In the genomic region with DNA sequence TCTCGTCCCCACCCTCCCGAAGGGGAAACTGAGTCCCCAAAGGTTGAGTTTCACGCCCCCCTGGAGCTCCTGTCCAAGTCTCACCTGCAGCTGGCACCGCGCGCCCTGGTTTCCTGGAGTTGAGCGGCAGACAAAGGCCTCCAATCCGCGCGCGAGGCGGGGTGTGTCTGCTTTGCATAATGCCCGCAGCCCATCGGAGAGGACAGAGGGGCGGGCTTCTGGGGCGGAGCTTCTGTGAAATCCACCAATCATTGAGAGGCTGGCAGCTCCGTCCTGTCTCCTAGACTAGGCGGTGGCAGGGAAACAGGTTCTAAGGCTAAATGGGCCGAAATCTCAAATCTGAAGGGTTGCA, we compare ENCODE assay signal across 8 mouse cellular contexts. TPM values are rescaled to one million over a fixed set of nuclear protein-coding genes. Genes with fewer than 3 reads are reported as not detected.
DNase-seq lines count a peak whose midpoint lies in the region; ATAC-seq and TF ChIP-seq lines count a peak whose summit lies in the region.

No protein-coding gene starts in this region.

- peak; percentile 90 for ATAC-seq in forebrain, embryonic 14.5 days
- peak; percentile 93 for ATAC-seq in liver, embryonic 16.5 days (ENCODE audit: low read depth)
- peak; percentile 93 for ATAC-seq in neural tube, embryonic 12.5 days (ENCODE audit: low FRiP score, low read depth)
- peak; percentile 93 for ATAC-seq in stomach, postnatal 0 days (ENCODE audit: low FRiP score, low TSS enrichment)

- no peaks in the 10 kb centered on the region for H3K27me3 ChIP-seq in forebrain, embryonic 14.5 days (replicated peaks; ENCODE audit: control insufficient read depth, insufficient read depth, low read length)
- peaks cover 6% of the 10 kb centered on the region; the same call in 1 of the 2 replicates for H3K27me3 ChIP-seq in liver, embryonic 16.5 days (ENCODE audit: control insufficient read depth, insufficient read depth, low read depth, low read length)
- H3K27me3 ChIP-seq in neural tube, embryonic 12.5 days (replicated peaks): no peaks in the 10 kb centered on the region
- H3K27me3 ChIP-seq in stomach, postnatal 0 days (ENCODE audit: control insufficient read depth, insufficient read depth, low read length): no peaks in the 10 kb centered on the region

- H3K4me1 ChIP-seq in ES-E14 (ENCODE audit: control insufficient read depth in 2 of 2, insufficient read depth in 2 of 2, low read length in 2 of 2, poor library complexity in 1 of 2): 0 out of 4 replicates have a peak, but pooled peaks cover 3 to 6% of the 10 kb centered on the region in 2 experiments
- H3K4me1 ChIP-seq in forebrain, embryonic 14.5 days (ENCODE audit: control insufficient read depth, insufficient read depth, low read length): peaks cover 29% of the 10 kb centered on the region
- H3K4me1 ChIP-seq in liver, embryonic 16.5 days (ENCODE audit: control insufficient read depth, low read depth, low read length): peaks cover 23% of the 10 kb centered on the region
- peaks cover 24% of the 10 kb centered on the region for H3K4me1 ChIP-seq in neural tube, embryonic 12.5 days
- peaks cover 4% of the 10 kb centered on the region; the same call in 1 of the 2 replicates for H3K4me1 ChIP-seq in stomach, postnatal 0 days (replicated peaks; ENCODE audit: control insufficient read depth, insufficient read depth)

- no peak for TF ChIP-seq EP300 in stomach, postnatal 0 days (optimal IDR thresholded peaks at IDR 0.05)

- in situ Hi-C loops in ES-E14 (cut with MboI; ENCODE audit: low sequenced_read_pairs in 2 of 2, unreplicated experiment in 2 of 2): no loop called here

- 0% methylated on average over 19 of the region's 19 CpGs for WGBS in forebrain, embryonic 14.5 days
- WGBS in large intestine, adult 2 months: under 1% methylated on average over 19 of the region's 19 CpGs
- under 1% methylated on average over 19 of the region's 19 CpGs for WGBS in liver, embryonic 16.5 days (ENCODE audit: insufficient replicate concordance)
- under 1% methylated on average over 19 of the region's 19 CpGs for WGBS in neural tube, embryonic 12.5 days
- WGBS in stomach, postnatal 0 days: 0% methylated on average over 19 of the region's 19 CpGs

- H3K4me3 ChIP-seq in ES-E14 (ENCODE audit: insufficient read depth in 1 of 2, low read depth in 1 of 2, low read length in 2 of 2, poor library complexity in 1 of 2, severe bottlenecking in 1 of 2): peak overlapping the region; percentile 77 to 88
- H3K4me3 ChIP-seq in forebrain, embryonic 14.5 days (ENCODE audit: low read depth, low read length): peak overlapping the region; percentile 68
- peak overlapping the region; percentile 69 for H3K4me3 ChIP-seq in liver, embryonic 16.5 days (ENCODE audit: low read depth, low read length)
- H3K4me3 ChIP-seq in neural tube, embryonic 12.5 days: peak overlapping the region; percentile 56
- peak overlapping the region; percentile 48 for H3K4me3 ChIP-seq in stomach, postnatal 0 days (ENCODE audit: low read depth, low read length)

- H3K9ac ChIP-seq in ES-E14 (ENCODE audit: insufficient read depth, low read depth, low read length, poor library complexity, severe bottlenecking): peak overlapping the region; percentile 69
- peak overlapping the region; percentile 65 for H3K9ac ChIP-seq in forebrain, embryonic 14.5 days (ENCODE audit: low read length)
- peak overlapping the region; percentile 35 for H3K9ac ChIP-seq in liver, embryonic 16.5 days (ENCODE audit: low read depth, low read length)
- H3K9ac ChIP-seq in neural tube, embryonic 12.5 days: peak overlapping the region; percentile 54
- H3K9ac ChIP-seq in stomach, postnatal 0 days (ENCODE audit: low read length): peak overlapping the region; percentile 51

- 0 out of 2 replicates have a peak, but pooled peaks have one; percentile 0 for TF ChIP-seq CTCF in stomach, postnatal 0 days (IDR thresholded peaks at IDR 0.05; ENCODE audit: low read depth)

- peak overlapping the region; percentile 95 for H3K4me2 ChIP-seq in forebrain, embryonic 14.5 days (ENCODE audit: low read length)
- peak overlapping the region; percentile 83 for H3K4me2 ChIP-seq in liver, embryonic 16.5 days (ENCODE audit: low read depth, low read length)
- H3K4me2 ChIP-seq in neural tube, embryonic 12.5 days (replicated peaks): peak overlapping the region; percentile 94
- peak overlapping the region; percentile 95 for H3K4me2 ChIP-seq in stomach, postnatal 0 days (replicated peaks; ENCODE audit: low read depth)

- H3K36me3 ChIP-seq in ES-E14 (ENCODE audit: control insufficient read depth, insufficient read depth, low read length, poor library complexity, severe bottlenecking): no peaks in the 10 kb centered on the region
- H3K36me3 ChIP-seq in forebrain, embryonic 14.5 days (ENCODE audit: control insufficient read depth, insufficient read depth, low read length): no peaks in the 10 kb centered on the region
- no peaks in the 10 kb centered on the region for H3K36me3 ChIP-seq in liver, embryonic 16.5 days (ENCODE audit: control insufficient read depth, insufficient read depth)
- H3K36me3 ChIP-seq in neural tube, embryonic 12.5 days: no peaks in the 10 kb centered on the region; the same call in 1 of the 2 replicates
- no peaks in the 10 kb centered on the region for H3K36me3 ChIP-seq in stomach, postnatal 0 days (ENCODE audit: control insufficient read depth, insufficient read depth, low read length)

- H3K9me3 ChIP-seq in ES-E14 (ENCODE audit: control insufficient read depth, insufficient read depth, low read depth, low read length): no peaks in the 10 kb centered on the region
- H3K9me3 ChIP-seq in forebrain, embryonic 14.5 days (replicated peaks; ENCODE audit: control insufficient read depth, low read length): no peaks in the 10 kb centered on the region
- H3K9me3 ChIP-seq in liver, embryonic 16.5 days (replicated peaks; ENCODE audit: control insufficient read depth, low read length): no peaks in the 10 kb centered on the region
- H3K9me3 ChIP-seq in neural tube, embryonic 12.5 days: no peaks in the 10 kb centered on the region
- H3K9me3 ChIP-seq in stomach, postnatal 0 days (ENCODE audit: control insufficient read depth, low read length): no peaks in the 10 kb centered on the region

- peak; percentile 96 for DNase-seq in ES-E14 (ENCODE audit: low read depth, low spot score)
- DNase-seq in cerebellum, adult 11-12 months: peak; percentile 61
- DNase-seq in forebrain, embryonic 14.5 days (ENCODE audit: low spot score): peak; percentile 98
- peak; percentile 95 to 96 for DNase-seq in heart, postnatal 10 days
- peak; percentile 84 for DNase-seq in large intestine, adult 2 months (ENCODE audit: low read depth, low spot score)
- DNase-seq in stomach, postnatal 0 days (ENCODE audit: low spot score): peak; percentile 97

- intact Hi-C loops in heart, postnatal 10 days (cut with DNase I): no loop called here

- H3K27ac ChIP-seq in ES-E14 (ENCODE audit: insufficient read depth, low read depth, low read length, poor library complexity, severe bottlenecking): no peak overlapping the region
- H3K27ac ChIP-seq in forebrain, embryonic 14.5 days (ENCODE audit: low read depth, low read length): peak overlapping the region; percentile 63
- no peak overlapping the region for H3K27ac ChIP-seq in liver, embryonic 16.5 days (ENCODE audit: low read length)
- H3K27ac ChIP-seq in neural tube, embryonic 12.5 days: no peak overlapping the region
- H3K27ac ChIP-seq in stomach, postnatal 0 days (replicated peaks): peak overlapping the region; percentile 50; the same call in 1 of the 2 replicates

TF ChIP-seq in ES-E14, 5 proteins besides CTCF, POLR2A, EP300 and RAD21:
- TF ChIP-seq ZC3H11A (IDR thresholded peaks at IDR 0.05; ENCODE audit: borderline replicate concordance, low read depth, low read length) (no peak), MAFK (IDR thresholded peaks at IDR 0.05; ENCODE audit: insufficient read depth, low read depth, low read length) (no peak), ZNF384 (IDR thresholded peaks at IDR 0.05; ENCODE audit: low read depth, low read length) (no peak), HCFC1 (IDR thresholded peaks at IDR 0.05; ENCODE audit: borderline replicate concordance, insufficient read depth, low read length) (no peak), CHD2 (IDR thresholded peaks at IDR 0.05; ENCODE audit: low read depth, low read length) (no peak)

RNA-seq across cellular contexts. Expression of a gene that starts 7.4 kb away (rescaled TPM):
- 2.7 TPM in 2 replicates for total RNA-seq in ES-E14 (2012; rRNA removed)
- polyA plus RNA-seq in forebrain, embryonic 14.5 days (2014; fragmentation: Nextera tagmentation; extraction: Ambion mirVana): 5.7 and 8.5 TPM in 2 replicates
- 1 to 10 TPM; 5.4 to 6.1 TPM for total RNA-seq in heart, postnatal 10 days (2021)
- polyA plus RNA-seq in large intestine, adult 2 months (2012; rRNA removed): 7.6 and 8.7 TPM in 2 replicates
- 5.1 and 6.1 TPM in 2 replicates for polyA plus RNA-seq in liver, embryonic 16.5 days (2015; fragmentation: Nextera tagmentation; extraction: Ambion mirVana)
- 7.3 and 7.5 TPM in 2 replicates for polyA plus RNA-seq in neural tube, embryonic 12.5 days (2016; fragmentation: Nextera tagmentation; extraction: Ambion mirVana)
- polyA plus RNA-seq in stomach, postnatal 0 days (2015; fragmentation: Nextera tagmentation; extraction: Ambion mirVana): 2.0 and 2.2 TPM in 2 replicates

RNA-seq across cellular contexts. Expression of a gene that starts 48.3 kb away (rescaled TPM):
- total RNA-seq in ES-E14 (2012; rRNA removed): not detected in 2 replicates
- polyA plus RNA-seq in forebrain, embryonic 14.5 days (2014; fragmentation: Nextera tagmentation; extraction: Ambion mirVana): not detected in 2 replicates
- total RNA-seq in heart, postnatal 10 days (2021): not detected
- 0.15 and 0.21 TPM in 2 replicates for polyA plus RNA-seq in large intestine, adult 2 months (2012; rRNA removed)
- polyA plus RNA-seq in liver, embryonic 16.5 days (2015; fragmentation: Nextera tagmentation; extraction: Ambion mirVana): not detected in 2 replicates
- polyA plus RNA-seq in neural tube, embryonic 12.5 days (2016; fragmentation: Nextera tagmentation; extraction: Ambion mirVana): not detected in 2 replicates
- polyA plus RNA-seq in stomach, postnatal 0 days (2015; fragmentation: Nextera tagmentation; extraction: Ambion mirVana): not detected in 2 replicates

RNA-seq across cellular contexts. Expression of a gene that starts 54.6 kb away (rescaled TPM):
- total RNA-seq in ES-E14 (2012; rRNA removed): not detected in 2 replicates
- polyA plus RNA-seq in forebrain, embryonic 14.5 days (2014; fragmentation: Nextera tagmentation; extraction: Ambion mirVana): not detected in 2 replicates
- under 1 TPM in 1 of 2 experiments, not detected in 1; 0.60 TPM for total RNA-seq in heart, postnatal 10 days (2021)
- polyA plus RNA-seq in large intestine, adult 2 months (2012; rRNA removed): 0.11 TPM in 1 of 2 replicates, not detected in the other
- polyA plus RNA-seq in liver, embryonic 16.5 days (2015; fragmentation: Nextera tagmentation; extraction: Ambion mirVana): not detected in 2 replicates
- not detected in 2 replicates for polyA plus RNA-seq in neural tube, embryonic 12.5 days (2016; fragmentation: Nextera tagmentation; extraction: Ambion mirVana)
- polyA plus RNA-seq in stomach, postnatal 0 days (2015; fragmentation: Nextera tagmentation; extraction: Ambion mirVana): not detected in 2 replicates

Comparison
In these comparisons a context has a peak if more than half of its experiments do, and no peak if none do; other contexts are left out.
1. H3K27ac ChIP-seq: peak in forebrain, embryonic 14.5 days (single experiment) and stomach, postnatal 0 days (single experiment); none in ES-E14 (single experiment), liver, embryonic 16.5 days (single experiment) and neural tube, embryonic 12.5 days (single experiment).
2. Peak in every context shown above with its lines, with median percentiles within 50 percentile points of each other: DNase-seq, H3K4me3 ChIP-seq, H3K9ac ChIP-seq, ATAC-seq and H3K4me2 ChIP-seq.